9 mouse cellular contexts compared by ENCODE assay signal in genomic region chr17:83271509-83271908, GRCm38 (mm10). TPM values are rescaled to one million over a fixed set of nuclear protein-coding genes. Genes with fewer than 3 reads are reported as not detected.
DNase-seq lines count a peak whose midpoint lies in the region; ATAC-seq and TF ChIP-seq lines count a peak whose summit lies in the region.
"Had no signal": no experiment of that assay in that cellular context is flagged by ENCODE, and none has a peak within 500 bp of the region (broad histone marks: within the 10 kb centered on the region; RNA-seq: fewer than 3 reads in every experiment).

No protein-coding gene starts in this region.

- peak; percentile 86 for DNase-seq in neural tube, embryonic 10.5 days (ENCODE audit: extremely low spot score, low spot score)
- peak; percentile 93 for DNase-seq in brain, embryonic 14.5 days (ENCODE audit: low read depth)
- DNase-seq in frontal cortex, postnatal 25 days (ENCODE audit: low spot score in 2 of 2): peak; percentile 54 to 75
- DNase-seq in layer of hippocampus, adult 2 months (ENCODE audit: low spot score in 2 of 2): peak; percentile 69 to 87
- peak; percentile 81 to 88 for DNase-seq in lung, postnatal 4 days
- DNase-seq in spleen, adult 12 weeks (ENCODE audit: low spot score): peak; percentile 55

- no peak for ATAC-seq in neural tube, embryonic 15.5 days (ENCODE audit: low FRiP score)
- ATAC-seq in erythroid progenitor cell, adult 5-6 weeks (replicated peaks; ENCODE audit: low FRiP score, poor library complexity, severe bottlenecking): no peak

- H3K4me2 ChIP-seq in neural tube, embryonic 15.5 days: no peak overlapping the region
- H3K4me2 ChIP-seq: heart, embryonic 15.5 days had no signal

- no peak overlapping the region for H3K4me3 ChIP-seq in neural tube, embryonic 15.5 days (replicated peaks)
- H3K4me3 ChIP-seq in layer of hippocampus, adult 2 months: no peak overlapping the region
- H3K4me3 ChIP-seq: heart, embryonic 15.5 days had no signal

- no peaks in the 10 kb centered on the region for H3K9me3 ChIP-seq in neural tube, embryonic 15.5 days (replicated peaks)
- H3K9me3 ChIP-seq: heart, embryonic 15.5 days had no signal

- 6% methylated on average over 3 of the region's 3 CpGs for WGBS in neural tube, embryonic 15.5 days

- TF ChIP-seq POLR2A in brain, embryonic 14.5 days (IDR thresholded peaks at IDR 0.05; ENCODE audit: borderline replicate concordance, extremely low read depth, insufficient read depth, insufficient read length, poor library complexity, severe bottlenecking): no peak

- H3K4me1 ChIP-seq in neural tube, embryonic 15.5 days: peaks cover 20% of the 10 kb centered on the region

- no peaks in the 10 kb centered on the region for H3K36me3 ChIP-seq in neural tube, embryonic 15.5 days
- H3K36me3 ChIP-seq: heart, embryonic 15.5 days had no signal

- 0 out of 2 replicates have a peak, but pooled peaks cover 5% of the 10 kb centered on the region for H3K27me3 ChIP-seq in neural tube, embryonic 15.5 days (replicated peaks)
- H3K27me3 ChIP-seq: heart, embryonic 15.5 days had no signal

- TF ChIP-seq CTCF in brain, embryonic 14.5 days (IDR thresholded peaks at IDR 0.05; ENCODE audit: borderline replicate concordance, extremely low read depth, insufficient read depth, insufficient read length): peak; percentile 77; the same call in 1 of the 2 replicates
- TF ChIP-seq CTCF in layer of hippocampus, adult 2 months (conservative IDR thresholded peaks at IDR 0.05): peak; percentile 90

- H3K27ac ChIP-seq in neural tube, embryonic 15.5 days (replicated peaks): no peak overlapping the region
- H3K27ac ChIP-seq in layer of hippocampus, adult 2 months: no peak overlapping the region
- H3K27ac ChIP-seq: heart, embryonic 15.5 days had no signal

- H3K9ac ChIP-seq in neural tube, embryonic 15.5 days (replicated peaks): no peak overlapping the region
- H3K9ac ChIP-seq: heart, embryonic 15.5 days had no signal

RNA-seq across cellular contexts. Expression of gene Pkdcc, which starts 56.4 kb away (rescaled TPM):
- polyA plus RNA-seq in neural tube, embryonic 15.5 days (2015; fragmentation: Nextera tagmentation; extraction: Ambion mirVana): 4.5 and 9.7 TPM in 2 replicates
- 53.3 and 82.8 TPM in 2 replicates for polyA plus RNA-seq in brain, embryonic 14.5 days (2012; rRNA removed)
- 10 to 100 TPM; 12.6 to 15.3 TPM for total RNA-seq in layer of hippocampus, adult 2 months (2021)
- not detected in 2 replicates for total RNA-seq in erythroid progenitor cell, adult 5-6 weeks (2015; ENCODE audit: low replicate concordance)
- 0.68 and 1.4 TPM in 2 replicates for total RNA-seq in erythroid progenitor cell, adult 5-6 weeks (2017; ENCODE audit: low replicate concordance)

Comparison
In these comparisons a context has a peak if more than half of its experiments do, and no peak if none do; other contexts are left out.
1. RNA of gene Pkdcc, which starts 56.4 kb away (total RNA-seq): 12.6 to 15.3 TPM in layer of hippocampus, adult 2 months; 0.68 to 1.4 TPM in erythroid progenitor cell, adult 5-6 weeks; every median in the first group is over 4 times any median in the second.
2. Peak in every context shown above with its lines, with median percentiles within 50 percentile points of each other: DNase-seq.